Mouse (Mus musculus) lung, postnatal 0 days (tissue): ENCODE measurements around the gene Ccl22.

Experiments
- CTCF ChIP-seq: IDR thresholded peaks from 2 replicates; pipeline ENCODE4 v1.5.1; 2016; ENCODE audit warnings: antibody characterized with exemption, mild to moderate bottlenecking
- EP300 ChIP-seq: IDR thresholded peaks from 2 replicates; pipeline ENCODE4 v1.6.1; 2016; ENCODE audit warnings: antibody characterized with exemption, mild to moderate bottlenecking, control low read depth

DNA sequence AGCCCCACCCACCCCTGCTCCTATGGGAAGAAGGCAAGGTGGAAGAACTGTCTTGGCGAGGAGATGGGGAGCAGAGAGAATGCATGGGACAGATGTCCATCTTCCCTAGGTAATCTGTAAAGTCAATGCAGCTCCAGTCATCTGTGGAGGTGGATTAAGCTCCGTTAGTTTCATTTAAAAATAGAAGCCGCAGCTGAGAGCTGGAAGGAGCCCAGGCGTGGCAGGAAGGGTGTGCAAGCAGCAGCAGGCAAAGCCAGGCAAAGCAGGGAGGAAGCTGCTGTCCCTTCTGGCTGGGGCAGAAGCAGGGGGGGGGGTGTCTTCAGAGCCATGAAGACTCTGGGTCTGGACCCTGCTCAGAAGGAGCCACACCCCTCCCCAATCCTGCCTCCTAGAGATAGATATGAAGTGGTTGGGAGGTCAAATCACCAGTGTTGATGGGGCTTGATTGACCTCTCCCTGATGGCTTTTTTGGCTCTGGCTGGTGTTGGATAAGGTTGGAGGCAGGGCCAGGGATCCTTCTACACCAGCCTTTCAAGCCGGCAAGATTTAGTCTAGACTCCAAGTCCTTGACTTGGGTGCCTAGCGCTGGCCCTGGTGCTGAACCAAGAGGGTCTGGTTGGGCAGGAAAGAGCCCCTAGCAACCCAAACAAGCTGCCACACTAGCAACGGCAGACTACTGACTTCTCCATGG, 55.0 kb downstream of the Ccl22 start:
- TF ChIP-seq CTCF (no peak), EP300 (no peak)
